Mouse (Mus musculus): ENCODE results near the gene Mettl22.

- TF ChIP-seq POLR2A (IDR thresholded peaks at IDR 0.05; ENCODE audit: borderline replicate concordance, extremely low read depth, low read depth, low read length) (peak; percentile 28; the same call in 1 of the 2 replicates), CTCF (IDR thresholded peaks at IDR 0.05; ENCODE audit: insufficient read depth, low read length) (no peak)
Measured at GRCm38 (mm10) chr16:8470603-8471481, at the start of gene Mettl22.

Data from lung, adult 2 months (tissue).